Mouse (Mus musculus) hematopoietic stem cell, adult 5-6 weeks (primary cell): Measurements from ENCODE around the gene Rab3c. TPM values are rescaled to one million over a fixed set of nuclear protein-coding genes. Genes with fewer than 3 reads are reported as not detected.

Experiments used
- ATAC-seq, 2 experiments: fragments of 125-278 bp in 1 of 2; replicated peaks in 1 of 2; 2 replicates each; pipeline ENCODE4 v1.8.0; 2016 to 2017; ENCODE audit warnings: inconsistent platforms in 2 of 2, mild to moderate bottlenecking in 2 of 2, moderate number of reproducible peaks in 2 of 2, low read depth in 1 of 2, moderate TSS enrichment in 1 of 2; ENCODE audit not compliant: low FRiP score in 2 of 2, poor library complexity in 2 of 2, severe bottlenecking in 2 of 2, insufficient read depth in 1 of 2, low TSS enrichment in 1 of 2
- total RNA-seq: library from RNA; stranded (forward); fragments of 172-1452, 232-1000 nt; gene quantifications from 2 replicates; pipeline ENCODE4 v1.2.3, GENCODE M21; 2017

Gene Rab3c
- total RNA-seq, result not detected in 2 replicates

- ATAC-seq, result no peak
Measured at GRCm38 (mm10) chr13:110280563-110281144, at the start of gene Rab3c. Gene Rab3c, minus strand, starts transcription at chr13:110280996.

GRCm38 (mm10) chr13:110318746-110319145 is 38.0 kb upstream of the Rab3c start:
- ATAC-seq, result no peak

GRCm38 (mm10) chr13:110307188-110307587 is 26.4 kb upstream of the Rab3c start:
- ATAC-seq, result no peak

- ATAC-seq, result no peak
Measured at GRCm38 (mm10) chr13:110297112-110297511, 16.3 kb upstream of the Rab3c start.

GRCm38 (mm10) chr13:110288499-110288898 is 7.7 kb upstream of the Rab3c start:
- no peak for ATAC-seq

GRCm38 (mm10) chr13:110283781-110284180 is 3.0 kb upstream of the Rab3c start:
- no peak for ATAC-seq

- ATAC-seq, result peak; percentile 84 to 89
Measured at GRCm38 (mm10) chr13:110280028-110280562, 701 bp downstream of the Rab3c start.

GRCm38 (mm10) chr13:110278976-110279736 is 1.6 kb downstream of the Rab3c start:
- ATAC-seq, result no peak

- ATAC-seq, result no peak
Measured at GRCm38 (mm10) chr13:110277709-110278108, 3.1 kb downstream of the Rab3c start.

GRCm38 (mm10) chr13:110275471-110275870 is 5.3 kb downstream of the Rab3c start:
- ATAC-seq, result no peak

- no peak for ATAC-seq
Measured at GRCm38 (mm10) chr13:110260649-110261048, 20.1 kb downstream of the Rab3c start.

GRCm38 (mm10) chr13:110251453-110251852 is 29.3 kb downstream of the Rab3c start:
- no peak for ATAC-seq

GRCm38 (mm10) chr13:110248481-110248880 is 32.3 kb downstream of the Rab3c start:
- ATAC-seq, result no peak

- no peak for ATAC-seq
Measured at GRCm38 (mm10) chr13:110238970-110239369, 41.8 kb downstream of the Rab3c start.

- ATAC-seq, result no peak
Measured at GRCm38 (mm10) chr13:110237209-110237935, 43.4 kb downstream of the Rab3c start.

GRCm38 (mm10) chr13:110233364-110233763 is 47.4 kb downstream of the Rab3c start:
- no peak for ATAC-seq

- no peak for ATAC-seq
Measured at GRCm38 (mm10) chr13:110231086-110231688, 49.6 kb downstream of the Rab3c start.

GRCm38 (mm10) chr13:110230046-110230445 is 50.8 kb downstream of the Rab3c start:
- ATAC-seq, result no peak
